Mouse (Mus musculus) hindbrain, postnatal 0 days (tissue): ENCODE measurements around the gene Adamts9. TPM values are rescaled to one million over a fixed set of nuclear protein-coding genes. Genes with fewer than 3 reads are reported as not detected.

Experiments used
- ATAC-seq: fragments of 200-750 bp; cut with Nextera tagmentation; 2 replicates; pipeline ENCODE4 v1.8.0; 2017; ENCODE audit warnings: mild to moderate bottlenecking, moderate TSS enrichment, moderate library complexity
- DNase-seq: peaks from one replicate; pipeline ENCODE4 v3.0.0-alpha.2; 2015; ENCODE audit warnings: low spot score
- H3K27ac ChIP-seq: fragments of 300-500 bp; sonication (generic); 2 replicates; pipeline ENCODE4 v1.5.1; 2014; ENCODE audit warnings: mild to moderate bottlenecking
- H3K27me3 ChIP-seq: fragments of 300-500 bp; sonication (generic); 2 replicates; pipeline ENCODE4 v1.6.1; 2014; ENCODE audit warnings: low read length, mixed read lengths; ENCODE audit not compliant: insufficient read depth
- H3K36me3 ChIP-seq: fragments of 300-500 bp; sonication (generic); 2 replicates; pipeline ENCODE4 v1.6.1; 2014; ENCODE audit warnings: low read length, mixed read lengths; ENCODE audit not compliant: insufficient read depth
- H3K4me1 ChIP-seq: fragments of 300-500 bp; sonication (generic); 2 replicates; pipeline ENCODE4 v1.6.1; 2014; ENCODE audit warnings: antibody characterized with exemption, low read length, mixed read lengths; ENCODE audit not compliant: insufficient read depth
- H3K4me2 ChIP-seq: fragments of 300-500 bp; sonication (generic); 2 replicates; pipeline ENCODE4 v1.6.1; 2014; ENCODE audit warnings: low read depth, mild to moderate bottlenecking, low read length, moderate library complexity, mixed read lengths
- H3K4me3 ChIP-seq: fragments of 300-500 bp; sonication (generic); 2 replicates; pipeline ENCODE4 v1.5.1; 2014; ENCODE audit warnings: low read length
- H3K9ac ChIP-seq: fragments of 300-500 bp; sonication (generic); replicated peaks from 2 replicates; pipeline ENCODE4 v1.6.1; 2014; ENCODE audit warnings: mild to moderate bottlenecking, low read length, moderate library complexity, mixed read lengths
- H3K9me3 ChIP-seq: fragments of 300-500 bp; sonication (generic); 2 replicates; pipeline ENCODE4 v1.6.1; 2016; ENCODE audit warnings: low read length, mixed read lengths
- CTCF ChIP-seq: IDR thresholded peaks from 2 replicates; pipeline ENCODE4 v1.5.1; 2016; ENCODE audit warnings: antibody characterized with exemption, control low read depth, low read depth
- WGBS: fragments of 180-500 bp; shearing (Covaris S2); extraction: QIAGEN DNeasy Blood & Tissue Kit; methylation state at CpG from one replicate; pipeline ENCODE4 v1.1.7; 2014; 5-methylcytosine and 5-hydroxymethylcytosine counted together
- polyA plus RNA-seq: library from polyadenylated mRNA; unstranded; fragments of >200 nt; fragmentation: Nextera tagmentation; extraction: Ambion mirVana; gene quantifications from 2 replicates; pipeline ENCODE4 v1.2.1, GENCODE M21; 2015
- total RNA-seq: library from RNA; depleted of rRNA; stranded (reverse); fragments of >200 nt; gene quantifications from 2 replicates; pipeline ENCODE4 v1.2.3, GENCODE M21; 2014

Adamts9 gene
- total and polyA plus RNA-seq, 2 experiments from 2014 or later = 1.5 to 7.6 TPM

- Histone ChIP-seq H3K4me2 (no peak overlapping the region), H3K9ac (no peak overlapping the region), H3K36me3 (no peaks in the 10 kb centered on the region), H3K27me3 (no peaks in the 10 kb centered on the region), H3K9me3 (no peaks in the 10 kb centered on the region), H3K4me3 (no peak overlapping the region), H3K27ac (no peak overlapping the region), H3K4me1 (no peaks in the 10 kb centered on the region)
- no peak for TF ChIP-seq CTCF
- ATAC-seq (no peak), DNase-seq (no peak)
- 60% methylated on average over 5 of the region's 5 CpGs for WGBS
Observed at GRCm38 (mm10) chr6:92779935-92780205, 163.4 kb downstream of the Adamts9 start.

GRCm38 (mm10) chr6:92779140-92779934 is 164.0 kb downstream of the Adamts9 start:
- 81% methylated on average over 11 of the region's 11 CpGs for WGBS
- Histone ChIP-seq H3K4me2 (no peak overlapping the region), H3K9ac (no peak overlapping the region), H3K4me1 (no peaks in the 10 kb centered on the region), H3K27ac (no peak overlapping the region), H3K9me3 (no peaks in the 10 kb centered on the region), H3K36me3 (no peaks in the 10 kb centered on the region), H3K4me3 (no peak overlapping the region), H3K27me3 (no peaks in the 10 kb centered on the region)
- ATAC-seq (no peak), DNase-seq (no peak)
- TF ChIP-seq CTCF = no peak

- Histone ChIP-seq H3K9ac (no peak overlapping the region), H3K4me1 (no peaks in the 10 kb centered on the region), H3K27me3 (no peaks in the 10 kb centered on the region), H3K27ac (no peak overlapping the region), H3K4me3 (no peak overlapping the region), H3K36me3 (no peaks in the 10 kb centered on the region), H3K4me2 (no peak overlapping the region), H3K9me3 (no peaks in the 10 kb centered on the region)
- ATAC-seq (0 out of 2 replicates have a peak, but pooled peaks have one; percentile 24), DNase-seq (peak; percentile 88)
- 9% methylated on average over 2 of the region's 2 CpGs for WGBS
- peak; percentile 80 for TF ChIP-seq CTCF
Observed at GRCm38 (mm10) chr6:92776356-92776755, 166.9 kb downstream of the Adamts9 start.

GRCm38 (mm10) chr6:92762372-92762771 is 180.9 kb downstream of the Adamts9 start:
- no peak for TF ChIP-seq CTCF
- Histone ChIP-seq H3K4me3 (no peak overlapping the region), H3K4me2 (no peak overlapping the region), H3K4me1 (no peaks in the 10 kb centered on the region), H3K9ac (no peak overlapping the region), H3K27me3 (no peaks in the 10 kb centered on the region), H3K9me3 (no peaks in the 10 kb centered on the region), H3K27ac (no peak overlapping the region), H3K36me3 (no peaks in the 10 kb centered on the region)
- WGBS = 28% methylated on average over 3 of the region's 3 CpGs
- DNase-seq = no peak
- ATAC-seq = no peak

- no peak overlapping the region for H3K9ac ChIP-seq
- TF ChIP-seq CTCF = no peak
Observed at GRCm38 (mm10) chr6:92759616-92760015, 183.7 kb downstream of the Adamts9 start.

GRCm38 (mm10) chr6:92755826-92756225 is 187.5 kb downstream of the Adamts9 start:
- H3K9ac ChIP-seq = no peak overlapping the region
- no peak overlapping the region for H3K27ac ChIP-seq
- DNase-seq = no peak
- H3K36me3 ChIP-seq = no peaks in the 10 kb centered on the region
- H3K27me3 ChIP-seq = no peaks in the 10 kb centered on the region
- no peak overlapping the region for H3K4me3 ChIP-seq
- H3K9me3 ChIP-seq = no peaks in the 10 kb centered on the region
- H3K4me1 ChIP-seq = no peaks in the 10 kb centered on the region
- no peak for ATAC-seq
- H3K4me2 ChIP-seq = no peak overlapping the region
- WGBS = 55% methylated on average over 5 of the region's 5 CpGs
- TF ChIP-seq CTCF = no peak

More at GRCm38 (mm10) chr6:92759616-92760015, 183.7 kb downstream of the Adamts9 start:
- Histone ChIP-seq H3K4me3 (no peak overlapping the region), H3K4me1 (no peaks in the 10 kb centered on the region), H3K4me2 (no peak overlapping the region), H3K9me3 (no peaks in the 10 kb centered on the region), H3K36me3 (no peaks in the 10 kb centered on the region), H3K27me3 (no peaks in the 10 kb centered on the region), H3K27ac (no peak overlapping the region)
- DNase-seq = no peak
- no peak for ATAC-seq

- ATAC-seq = peak; percentile 71
- H3K27me3 ChIP-seq = no peaks in the 10 kb centered on the region
- no peaks in the 10 kb centered on the region for H3K36me3 ChIP-seq
- H3K4me1 ChIP-seq = no peaks in the 10 kb centered on the region
- TF ChIP-seq CTCF = no peak
- H3K27ac ChIP-seq = peak overlapping the region; percentile 48; the same call in 1 of the 2 replicates
- no peak overlapping the region for H3K4me3 ChIP-seq
- peak; percentile 68 for DNase-seq
- H3K4me2 ChIP-seq = no peak overlapping the region
- no peak overlapping the region for H3K9ac ChIP-seq
- no peaks in the 10 kb centered on the region for H3K9me3 ChIP-seq
- WGBS = 67% methylated on average over 2 of the region's 2 CpGs
Observed at GRCm38 (mm10) chr6:92752737-92753136, 190.6 kb downstream of the Adamts9 start.
